Mouse (Mus musculus) layer of hippocampus, postnatal 25 days (tissue): Measurements from ENCODE around the gene Usp50. TPM values are rescaled to one million over a fixed set of nuclear protein-coding genes. Genes with fewer than 3 reads are reported as not detected.

ENCODE experiments used
- DNase-seq, 2 experiments: peaks; one replicate each; pipeline ENCODE4 v3.0.0; 2022; ENCODE audit warnings: mixed read lengths in 2 of 2, low spot score in 1 of 2; ENCODE audit errors: extremely low spot score in 1 of 2
- total RNA-seq, 2 experiments: library from RNA; stranded (reverse); gene quantifications; 2 replicates each; pipeline ENCODE4 v1.2.3; 2021

Gene Usp50
- total RNA-seq, 2 experiments from 2014 or later: 1.9 to 2.9 TPM

- no peak for DNase-seq
These were observed 109.7 kb downstream of the Usp50 start for GRCm38 (mm10) chr2:126673317-126674242.

GRCm38 (mm10) chr2:126668621-126669252 is 114.5 kb downstream of the Usp50 start:
- DNase-seq: no peak

- no peak for DNase-seq
These were observed 117.3 kb downstream of the Usp50 start for GRCm38 (mm10) chr2:126665984-126666383.

GRCm38 (mm10) chr2:126663481-126663880 is 119.8 kb downstream of the Usp50 start:
- no peak for DNase-seq

Other genes with a start within 250 kb of the Usp50 start
- 10 to 100 TPM; 10.7 to 11.6 TPM for gene Slc27a2, start 231.1 kb downstream of the Usp50 start, total RNA-seq
- gene Hdc, start 164.2 kb downstream of the Usp50 start, total RNA-seq: 1 to 10 TPM in 1 of 2 experiments, under 1 TPM in 1; 0.84 to 1.4 TPM
- gene Gabpb1, start 107.1 kb downstream of the Usp50 start, total RNA-seq: 10 to 100 TPM; 18.2 to 20.2 TPM
- 10 to 100 TPM; 50.2 to 50.7 TPM for gene Usp8, start 76.1 kb downstream of the Usp50 start, total RNA-seq
- 10 to 100 TPM; 33.9 to 43.3 TPM for gene Trpm7, start 92.8 kb upstream of the Usp50 start, total RNA-seq
- gene Sppl2a, start 149.8 kb upstream of the Usp50 start, total RNA-seq: 10 to 100 TPM; 28.3 to 30.3 TPM
- 10 to 100 TPM in 1 of 2 experiments, 1 to 10 TPM in 1; 9.9 to 15.0 TPM for gene Ap4e1, start 225.2 kb upstream of the Usp50 start, total RNA-seq